Mouse (Mus musculus): ENCODE measurements around the gene Flnb.

DNA sequence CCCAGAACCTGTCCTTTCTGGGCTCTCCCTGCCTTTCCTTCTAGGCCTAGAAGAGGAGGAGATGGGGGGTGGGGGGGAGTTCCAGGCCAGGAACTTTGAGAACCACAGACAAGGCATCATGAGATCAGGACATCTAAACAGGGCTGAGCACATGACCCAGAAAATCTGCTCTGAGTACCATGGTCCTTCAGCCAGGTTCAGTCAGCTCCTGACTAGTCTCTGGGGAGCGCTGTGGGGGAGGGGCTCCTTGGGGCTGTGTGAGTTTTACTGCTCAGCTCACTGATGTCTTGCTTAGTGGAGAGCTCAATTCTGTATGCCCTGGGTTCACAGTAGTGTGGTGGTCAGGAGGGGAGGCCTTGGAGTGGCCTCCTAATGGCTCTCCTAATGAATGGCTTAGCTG lies 43.5 kb downstream of the Flnb start:
- TF ChIP-seq GATA1 (IDR thresholded peaks at IDR 0.05; ENCODE audit: borderline replicate concordance, low read length) (no peak), FLI1 (IDR thresholded peaks at IDR 0.05; ENCODE audit: low read length) (no peak)

All from megakaryocyte, embryonic 14.5 days (primary cell).